Mouse (Mus musculus) left cerebral cortex, adult 11 months (tissue): ENCODE data around the gene Rtl10.

Source experiments
- DNase-seq: peaks from one replicate; pipeline ENCODE4 v3.0.0; 2022; ENCODE audit warnings: low spot score

Rtl10 gene

GRCm38 (mm10) chr16:18547891-18548290 is 49.2 kb downstream of the Rtl10 start:
- DNase-seq, result no peak
